Mouse (Mus musculus): ENCODE measurements at regions not wholly inside any gene's neighbourhood (a gene's known extent, or its start where the extent isn't known, plus 50 kb on each side); places are given as distances from the start of the nearest gene placed in this dataset.

DNA sequence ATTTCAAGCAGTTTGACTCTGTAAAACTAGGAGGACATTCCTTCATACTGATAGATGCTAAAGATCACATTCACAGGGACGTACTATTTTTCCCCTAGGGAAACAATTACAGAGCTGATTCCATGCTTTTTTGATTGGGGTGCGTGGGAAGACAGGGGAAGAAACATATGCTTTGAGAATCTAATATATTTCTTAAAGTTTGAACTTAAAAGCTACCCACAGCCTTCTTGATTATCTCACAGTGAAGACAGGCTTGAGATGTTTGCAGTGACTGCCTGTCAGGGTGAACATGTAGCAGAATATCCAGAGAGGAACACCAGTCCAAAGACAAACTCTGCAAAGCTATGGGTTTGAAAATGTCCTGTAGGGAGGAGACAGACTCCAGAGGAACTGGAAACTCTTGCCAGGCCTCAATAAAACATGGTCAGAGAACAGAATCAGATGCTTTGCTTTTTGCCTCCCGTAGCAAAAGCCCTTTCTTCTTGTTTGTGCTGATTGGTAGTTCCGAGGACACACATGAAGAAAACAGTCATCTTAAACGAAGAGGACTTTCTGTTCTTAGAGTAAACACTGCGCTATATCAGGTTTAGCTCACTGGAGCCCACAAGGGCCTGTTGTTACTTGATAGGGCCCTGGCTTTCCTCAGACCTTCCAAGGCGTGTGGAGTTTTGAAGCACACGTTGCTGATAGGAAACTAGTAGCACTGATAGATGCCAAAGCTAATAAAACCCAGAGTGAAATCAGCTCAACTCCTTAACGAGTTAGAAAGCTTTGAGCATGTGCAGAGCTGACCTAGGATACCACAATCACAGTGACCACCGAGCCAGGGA lies 630.8 kb downstream of the Lmo4 start:
- H3K4me1 ChIP-seq (ENCODE audit: control insufficient read depth, insufficient read depth, low read length), result no peaks in the 10 kb centered on the region
- WGBS, result 58% methylated on average over 10 of the region's 10 CpGs
- H3K4me3 ChIP-seq (replicated peaks; ENCODE audit: extremely low read depth, low read depth, low read length), result no peak overlapping the region
- TF ChIP-seq CTCF (IDR thresholded peaks at IDR 0.05; ENCODE audit: insufficient read depth, low read length) (no peak), POLR2A (IDR thresholded peaks at IDR 0.05; ENCODE audit: borderline replicate concordance, extremely low read depth, low read depth, low read length) (no peak)
- no peak for DNase-seq

DNA sequence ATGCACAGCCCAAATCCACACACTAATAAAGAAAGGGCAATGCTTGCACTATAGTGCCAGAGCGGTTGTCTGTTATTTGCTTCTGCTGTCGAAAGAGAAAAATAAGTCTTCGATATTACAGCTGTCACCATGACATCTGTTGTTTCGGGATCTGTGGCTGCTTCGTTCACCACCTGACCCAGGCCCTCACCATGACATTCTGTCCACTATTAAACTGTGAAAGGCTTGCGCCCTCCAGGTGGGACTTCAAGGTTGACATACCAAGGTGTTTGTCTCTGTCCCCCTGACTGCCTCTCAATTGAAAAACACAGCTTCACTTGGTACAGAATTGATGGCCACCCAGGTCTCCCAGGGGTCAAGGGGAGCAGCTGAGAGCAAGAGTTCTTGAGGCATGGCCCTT lies 635.1 kb downstream of the Lmo4 start:
- H3K4me3 ChIP-seq (replicated peaks; ENCODE audit: extremely low read depth, low read depth, low read length), result no peak overlapping the region
- DNase-seq, result no peak
- no peak for TF ChIP-seq POLR2A (IDR thresholded peaks at IDR 0.05; ENCODE audit: borderline replicate concordance, extremely low read depth, low read depth, low read length)
- TF ChIP-seq CTCF (IDR thresholded peaks at IDR 0.05; ENCODE audit: insufficient read depth, low read length), result no peak
- WGBS, result 71% methylated on average over 6 of the region's 6 CpGs
- H3K4me1 ChIP-seq (ENCODE audit: control insufficient read depth, insufficient read depth, low read length), result no peaks in the 10 kb centered on the region

DNA sequence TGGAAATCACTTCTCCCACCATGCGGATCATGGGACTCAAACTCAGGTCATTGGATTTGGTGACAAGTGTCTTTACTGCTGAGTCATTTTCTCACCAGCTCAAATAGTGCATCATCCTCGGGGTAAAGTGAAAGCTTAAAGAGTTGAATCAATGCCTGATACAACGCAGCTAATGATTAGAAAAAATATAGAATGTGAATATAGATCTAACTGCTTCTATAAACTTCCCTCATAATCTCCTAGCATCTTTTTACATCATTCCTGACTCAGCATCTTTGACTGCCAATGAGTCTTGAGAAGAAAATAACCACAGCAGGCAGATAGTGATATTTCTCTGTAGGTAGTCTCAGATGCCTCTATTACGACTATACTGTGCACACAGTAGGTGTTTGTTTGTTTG lies 640.0 kb downstream of the Lmo4 start:
- 82% methylated on average over 4 of the region's 4 CpGs for WGBS
- TF ChIP-seq CTCF (IDR thresholded peaks at IDR 0.05; ENCODE audit: insufficient read depth, low read length) (no peak), POLR2A (IDR thresholded peaks at IDR 0.05; ENCODE audit: borderline replicate concordance, extremely low read depth, low read depth, low read length) (no peak)
- Histone ChIP-seq H3K4me1 (ENCODE audit: control insufficient read depth, insufficient read depth, low read length) (no peaks in the 10 kb centered on the region), H3K4me3 (replicated peaks; ENCODE audit: extremely low read depth, low read depth, low read length) (no peak overlapping the region)
- DNase-seq, result no peak

DNA sequence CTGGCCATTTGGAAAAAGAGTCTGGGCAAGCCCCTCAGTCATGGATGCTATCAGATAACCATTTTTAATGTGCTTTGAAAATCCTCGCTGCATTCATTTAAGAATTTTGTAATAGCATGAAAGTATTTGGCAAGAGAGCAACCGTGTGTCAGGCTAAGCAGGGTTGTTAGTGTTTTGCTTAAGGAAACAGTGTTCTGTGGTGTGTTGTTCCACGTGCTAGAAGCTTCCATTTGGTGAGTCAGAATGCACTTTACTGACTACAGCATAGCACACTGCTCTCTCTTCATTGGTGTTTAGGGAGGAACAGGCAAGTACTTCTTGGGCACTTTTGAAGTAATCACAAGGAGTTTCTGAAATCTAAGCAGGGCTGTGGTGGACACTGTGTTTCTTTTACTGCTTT lies 661.0 kb upstream of the Pkn2 start:
- no peak for TF ChIP-seq CTCF (IDR thresholded peaks at IDR 0.05; ENCODE audit: insufficient read depth, low read length)
- TF ChIP-seq POLR2A (IDR thresholded peaks at IDR 0.05; ENCODE audit: borderline replicate concordance, extremely low read depth, low read depth, low read length), result no peak
- Histone ChIP-seq H3K4me3 (replicated peaks; ENCODE audit: extremely low read depth, low read depth, low read length) (no peak overlapping the region), H3K4me1 (ENCODE audit: control insufficient read depth, insufficient read depth, low read length) (no peaks in the 10 kb centered on the region)
- DNase-seq, result no peak
- 41% methylated on average over 3 of the region's 3 CpGs for WGBS

DNA sequence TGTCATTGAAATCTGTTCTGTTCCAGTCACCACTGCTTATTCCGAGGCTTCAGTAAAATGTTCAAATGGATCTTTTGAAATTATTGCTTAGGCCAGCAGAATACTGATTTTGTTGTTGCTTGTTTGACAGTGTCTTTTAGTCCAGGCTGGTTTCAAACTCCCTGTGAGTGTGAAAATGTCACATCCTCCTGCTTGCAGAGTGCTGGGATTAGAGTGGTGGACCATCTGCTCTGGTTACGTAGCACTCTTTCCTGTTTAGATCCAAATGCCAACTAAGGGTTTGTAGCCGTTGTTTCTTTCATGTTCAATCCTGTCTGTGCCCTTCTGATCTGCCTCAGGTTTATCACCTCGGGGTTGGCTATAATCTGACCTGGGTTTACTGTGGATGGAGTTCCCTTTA lies 646.2 kb upstream of the Pkn2 start:
- 44% methylated on average over 4 of the region's 4 CpGs for WGBS
- H3K4me3 ChIP-seq (replicated peaks; ENCODE audit: extremely low read depth, low read depth, low read length), result no peak overlapping the region
- no peak for DNase-seq
- H3K4me1 ChIP-seq (ENCODE audit: control insufficient read depth, insufficient read depth, low read length), result no peaks in the 10 kb centered on the region
- TF ChIP-seq POLR2A (IDR thresholded peaks at IDR 0.05; ENCODE audit: borderline replicate concordance, extremely low read depth, low read depth, low read length), result no peak
- TF ChIP-seq CTCF (IDR thresholded peaks at IDR 0.05; ENCODE audit: insufficient read depth, low read length), result no peak

DNA sequence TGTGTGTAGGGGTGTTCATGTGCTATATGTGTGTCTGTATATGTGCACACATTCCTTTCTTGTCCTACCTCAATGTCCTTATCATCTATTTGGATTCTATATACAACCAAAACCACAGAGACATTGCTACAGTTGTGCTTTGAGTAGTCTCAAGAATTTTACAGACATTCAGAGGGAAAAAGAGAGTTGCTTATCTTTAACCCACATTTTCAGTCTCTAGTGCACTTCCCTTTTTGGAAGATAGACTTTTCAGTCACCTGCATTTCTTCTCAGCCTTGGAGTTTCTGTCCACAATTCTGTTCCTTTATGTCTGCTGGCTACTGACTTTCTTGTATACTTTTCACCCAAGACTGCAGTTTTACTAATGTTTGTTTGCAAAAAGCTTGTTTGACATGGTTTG lies 645.5 kb upstream of the Pkn2 start:
- no peaks in the 10 kb centered on the region for H3K4me1 ChIP-seq (ENCODE audit: control insufficient read depth, insufficient read depth, low read length)
- DNase-seq, result no peak
- TF ChIP-seq CTCF (IDR thresholded peaks at IDR 0.05; ENCODE audit: insufficient read depth, low read length), result no peak
- H3K4me3 ChIP-seq (replicated peaks; ENCODE audit: extremely low read depth, low read depth, low read length), result no peak overlapping the region

DNA sequence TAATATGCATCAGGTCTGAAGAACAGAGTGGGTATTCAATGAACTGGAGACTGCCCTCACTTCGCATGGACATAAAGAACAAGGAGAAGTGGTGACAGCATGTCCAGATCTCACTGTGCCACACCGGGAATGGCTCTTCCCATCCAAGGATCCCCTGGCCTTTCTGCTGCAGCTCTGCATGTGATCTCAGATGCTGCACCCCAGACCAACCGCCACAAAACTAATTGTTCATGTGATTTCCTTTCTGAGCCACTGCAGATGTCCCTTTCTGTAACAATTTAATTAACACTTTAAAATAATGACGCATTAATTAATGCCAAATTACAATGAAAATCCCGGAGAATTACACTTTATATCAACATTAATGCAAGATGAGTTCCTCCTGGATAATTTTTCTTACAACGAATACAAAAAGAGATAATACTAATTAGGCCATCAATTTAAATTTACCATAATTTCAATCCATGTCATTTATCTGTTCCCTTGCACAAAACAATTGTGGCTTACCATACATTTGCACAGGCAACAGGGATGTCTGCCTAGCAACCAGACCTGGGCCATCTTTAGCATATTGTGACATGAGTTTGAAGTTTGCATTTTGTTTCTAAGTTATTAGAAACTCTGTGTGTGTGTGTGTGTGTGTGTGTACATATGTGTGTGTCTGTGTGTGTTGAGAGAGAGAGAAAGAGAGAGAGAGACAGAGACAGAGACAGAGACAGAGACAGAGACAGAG lies 630.9 kb upstream of the Pkn2 start:
- WGBS, result 82% methylated on average over 6 of the region's 6 CpGs
- Histone ChIP-seq H3K4me1 (ENCODE audit: control insufficient read depth, insufficient read depth, low read length) (no peaks in the 10 kb centered on the region), H3K4me3 (replicated peaks; ENCODE audit: extremely low read depth, low read depth, low read length) (no peak overlapping the region)
- DNase-seq, result no peak
- no peak for TF ChIP-seq CTCF (IDR thresholded peaks at IDR 0.05; ENCODE audit: insufficient read depth, low read length)
- TF ChIP-seq POLR2A (IDR thresholded peaks at IDR 0.05; ENCODE audit: borderline replicate concordance, extremely low read depth, low read depth, low read length), result no peak

DNA sequence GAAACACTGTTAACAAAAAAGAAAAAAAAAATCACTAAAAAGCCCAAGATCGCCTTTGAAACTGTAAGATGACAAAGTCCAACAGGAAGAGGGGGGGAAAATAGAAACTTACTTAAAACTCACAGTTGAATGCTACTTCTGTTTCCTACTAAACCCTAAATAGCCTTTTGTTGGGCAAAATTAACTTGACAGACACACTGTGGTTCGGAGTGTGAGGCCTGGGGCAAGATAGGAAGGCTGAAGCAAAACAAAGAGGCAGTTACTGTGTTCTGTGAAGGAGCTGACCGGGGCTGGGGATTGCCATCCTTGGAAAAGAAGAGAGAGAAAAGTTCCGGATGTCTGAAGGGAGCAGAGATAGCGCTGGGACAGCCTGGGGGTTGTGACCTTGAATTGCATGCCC lies 627.7 kb upstream of the Pkn2 start:
- WGBS, result 31% methylated on average over 5 of the region's 5 CpGs
- Histone ChIP-seq H3K4me3 (replicated peaks; ENCODE audit: extremely low read depth, low read depth, low read length) (no peak overlapping the region), H3K4me1 (ENCODE audit: control insufficient read depth, insufficient read depth, low read length) (no peaks in the 10 kb centered on the region)
- no peak for DNase-seq
- TF ChIP-seq POLR2A (IDR thresholded peaks at IDR 0.05; ENCODE audit: borderline replicate concordance, extremely low read depth, low read depth, low read length) (no peak), CTCF (IDR thresholded peaks at IDR 0.05; ENCODE audit: insufficient read depth, low read length) (no peak)

DNA sequence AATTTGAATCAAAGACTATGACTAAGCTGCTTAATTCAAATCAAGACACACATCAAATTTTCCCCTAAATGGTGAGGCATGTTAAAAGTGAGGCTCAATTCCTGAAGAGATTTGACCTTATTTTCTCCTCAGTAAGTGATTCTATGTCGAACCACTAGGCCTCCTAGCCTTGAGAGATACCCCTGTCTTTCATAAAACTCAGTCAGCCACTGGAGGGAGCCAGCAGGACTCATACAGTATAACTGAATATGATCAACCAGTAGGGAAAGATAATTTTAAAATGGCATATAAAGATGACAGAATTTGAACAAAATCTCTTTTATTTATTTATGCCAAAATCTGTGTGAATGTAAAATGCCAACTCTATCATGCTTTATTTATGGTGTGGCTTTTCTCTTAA lies 626.5 kb upstream of the Pkn2 start:
- 48% methylated on average over 1 of the region's 1 CpGs for WGBS
- no peak for DNase-seq
- no peak overlapping the region for H3K4me3 ChIP-seq (replicated peaks; ENCODE audit: extremely low read depth, low read depth, low read length)
- H3K4me1 ChIP-seq (ENCODE audit: control insufficient read depth, insufficient read depth, low read length), result no peaks in the 10 kb centered on the region
- no peak for TF ChIP-seq POLR2A (IDR thresholded peaks at IDR 0.05; ENCODE audit: borderline replicate concordance, extremely low read depth, low read depth, low read length)
- no peak for TF ChIP-seq CTCF (IDR thresholded peaks at IDR 0.05; ENCODE audit: insufficient read depth, low read length)

DNA sequence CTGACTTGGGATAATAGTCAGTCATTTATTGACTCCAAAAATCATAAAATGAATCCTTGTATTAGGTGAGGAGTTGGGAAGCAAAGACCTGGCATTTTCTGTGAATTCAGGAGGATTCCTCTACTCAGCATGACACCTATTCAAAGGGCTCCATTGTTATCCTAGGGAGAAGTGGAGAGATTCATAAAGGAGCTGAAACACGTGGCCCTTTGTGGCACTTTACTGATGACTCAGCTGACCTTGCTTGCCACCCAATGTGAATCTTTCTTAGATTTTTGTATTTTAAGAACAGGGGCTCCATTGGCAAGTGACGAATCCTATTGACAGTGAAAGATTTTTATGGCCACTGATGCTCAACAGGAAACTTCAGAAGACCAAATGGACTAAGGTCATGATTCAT lies 619.2 kb upstream of the Pkn2 start:
- WGBS, result 39% methylated on average over 2 of the region's 2 CpGs
- H3K4me1 ChIP-seq (ENCODE audit: control insufficient read depth, insufficient read depth, low read length), result no peaks in the 10 kb centered on the region
- no peak for DNase-seq
- TF ChIP-seq POLR2A (IDR thresholded peaks at IDR 0.05; ENCODE audit: borderline replicate concordance, extremely low read depth, low read depth, low read length) (no peak), CTCF (IDR thresholded peaks at IDR 0.05; ENCODE audit: insufficient read depth, low read length) (no peak)
- H3K4me3 ChIP-seq (replicated peaks; ENCODE audit: extremely low read depth, low read depth, low read length), result no peak overlapping the region
